Mouse (Mus musculus) heart, postnatal 0 days (tissue): ENCODE measurements around the gene Mgam.

Source experiments
- CTCF ChIP-seq: IDR thresholded peaks from 2 replicates; pipeline ENCODE4 v1.5.1; 2016; ENCODE audit warnings: antibody characterized with exemption, control low read depth, low read depth
- EP300 ChIP-seq: IDR thresholded peaks from 2 replicates; pipeline ENCODE4 v1.6.1; 2016; ENCODE audit warnings: antibody characterized with exemption, low read depth

- no peak for TF ChIP-seq CTCF
- TF ChIP-seq EP300 = no peak
Measured at GRCm38 (mm10) chr6:40607431-40607830, 21.2 kb upstream of the Mgam start.
